Comparison of ENCODE assay signal across 12 mouse cellular contexts in the genomic region with DNA sequence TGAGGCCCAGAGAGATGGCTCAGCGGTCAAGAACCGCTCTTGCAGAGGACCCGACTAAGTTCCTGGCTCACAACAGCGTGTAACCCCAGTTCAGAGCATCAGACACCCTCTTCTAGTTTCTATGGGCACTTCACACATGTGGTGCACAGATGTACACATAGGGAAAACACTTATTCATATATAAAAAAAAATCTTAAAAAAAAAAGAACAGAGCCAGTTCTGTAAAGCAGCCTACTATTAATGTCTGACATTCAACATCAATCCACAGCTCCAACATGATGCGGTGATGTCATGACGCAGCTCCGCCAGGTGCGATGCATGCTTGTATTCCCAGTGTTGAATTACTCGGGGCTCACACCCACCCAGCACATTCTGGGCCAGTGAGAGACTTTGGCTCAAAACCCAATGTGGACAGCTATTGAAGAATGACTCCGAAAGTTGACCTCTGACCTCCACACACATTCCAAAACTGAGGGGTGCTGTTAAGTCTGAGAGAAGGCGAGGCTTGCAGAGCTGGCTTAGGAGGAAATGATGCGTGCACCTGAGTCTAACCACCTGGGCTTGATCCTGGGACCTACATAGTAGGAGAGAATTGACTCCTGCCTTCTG. TPM values are rescaled to one million over a fixed set of nuclear protein-coding genes. Genes with fewer than 3 reads are reported as not detected.
DNase-seq lines count a peak whose midpoint lies in the region; ATAC-seq and TF ChIP-seq lines count a peak whose summit lies in the region.
"Had no signal": no experiment of that assay in that cellular context is flagged by ENCODE, and none has a peak within 500 bp of the region (broad histone marks: within the 10 kb centered on the region; RNA-seq: fewer than 3 reads in every experiment).

No protein-coding gene starts in this region.

- H3K4me3 ChIP-seq in hindbrain, embryonic 13.5 days: no peak overlapping the region
- H3K4me3 ChIP-seq in midbrain, embryonic 13.5 days (replicated peaks): no peak overlapping the region
- no peak overlapping the region for H3K4me3 ChIP-seq in liver, postnatal 0 days (ENCODE audit: low read depth, low read length)
- H3K4me3 ChIP-seq: erythroblast, embryonic 14.5 days; heart, embryonic 13.5 days had no signal

- DNase-seq in kidney, postnatal 36 days: peak; percentile 10 to 18
- DNase-seq in kidney, adult 11 months: no peak
- DNase-seq in cerebellum, adult 8-10 months: no peak
- no peak for DNase-seq in liver, postnatal 0 days
- no peak for DNase-seq in cerebellum, adult 11-12 months
- DNase-seq: cerebellum, adult 11 months; gastrocnemius, postnatal 25 days had no signal

- no peak for TF ChIP-seq EP300 in liver, postnatal 0 days (IDR thresholded peaks at IDR 0.05; ENCODE audit: low read depth)

- no peak for ATAC-seq in hindbrain, embryonic 13.5 days (ENCODE audit: low FRiP score)
- ATAC-seq in midbrain, embryonic 13.5 days: no peak
- ATAC-seq in liver, postnatal 0 days: no peak
- ATAC-seq: activated CD4-positive, CD25-positive, alpha-beta regulatory T cell, adult 4 months had no signal

- 86% methylated on average over 12 of the region's 12 CpGs for WGBS in hindbrain, embryonic 13.5 days
- WGBS in midbrain, embryonic 13.5 days: 89% methylated on average over 12 of the region's 12 CpGs
- 85% methylated on average over 12 of the region's 12 CpGs for WGBS in liver, postnatal 0 days (ENCODE audit: insufficient replicate concordance)

- peaks cover 22% of the 10 kb centered on the region for H3K4me1 ChIP-seq in hindbrain, embryonic 13.5 days (replicated peaks)
- H3K4me1 ChIP-seq in midbrain, embryonic 13.5 days (replicated peaks): peaks cover 24% of the 10 kb centered on the region
- no peaks in the 10 kb centered on the region; the same call in 1 of the 2 replicates for H3K4me1 ChIP-seq in liver, postnatal 0 days (ENCODE audit: insufficient read depth)

- peak overlapping the region; percentile 81; the same call in 1 of the 2 replicates for H3K27ac ChIP-seq in hindbrain, embryonic 13.5 days
- H3K27ac ChIP-seq in midbrain, embryonic 13.5 days: peak overlapping the region; percentile 84
- no peak overlapping the region for H3K27ac ChIP-seq in liver, postnatal 0 days (ENCODE audit: low read depth)
- H3K27ac ChIP-seq: heart, embryonic 13.5 days had no signal

- TF ChIP-seq CTCF in liver, postnatal 0 days (IDR thresholded peaks at IDR 0.05; ENCODE audit: low read depth): no peak

- H3K9me3 ChIP-seq in hindbrain, embryonic 13.5 days: no peaks in the 10 kb centered on the region
- no peaks in the 10 kb centered on the region for H3K9me3 ChIP-seq in midbrain, embryonic 13.5 days
- no peaks in the 10 kb centered on the region for H3K9me3 ChIP-seq in liver, postnatal 0 days (ENCODE audit: low read length)
- H3K9me3 ChIP-seq: heart, embryonic 13.5 days had no signal

- no peak overlapping the region for H3K4me2 ChIP-seq in hindbrain, embryonic 13.5 days
- peak overlapping the region; percentile 42; the same call in 1 of the 2 replicates for H3K4me2 ChIP-seq in midbrain, embryonic 13.5 days (replicated peaks)
- no peak overlapping the region for H3K4me2 ChIP-seq in liver, postnatal 0 days (ENCODE audit: low read depth, low read length)

- 0 out of 2 replicates have a peak overlapping the region, but pooled peaks have one; percentile 57 for H3K9ac ChIP-seq in hindbrain, embryonic 13.5 days
- no peak overlapping the region; the same call in 1 of the 2 replicates for H3K9ac ChIP-seq in midbrain, embryonic 13.5 days (replicated peaks)
- H3K9ac ChIP-seq in liver, postnatal 0 days (replicated peaks): no peak overlapping the region
- H3K9ac ChIP-seq: heart, embryonic 13.5 days had no signal

- H3K36me3 ChIP-seq in hindbrain, embryonic 13.5 days: no peaks in the 10 kb centered on the region; the same call in 1 of the 2 replicates
- no peaks in the 10 kb centered on the region for H3K36me3 ChIP-seq in midbrain, embryonic 13.5 days
- no peaks in the 10 kb centered on the region for H3K36me3 ChIP-seq in liver, postnatal 0 days (replicated peaks; ENCODE audit: insufficient read depth, low read length)
- H3K36me3 ChIP-seq: heart, embryonic 13.5 days had no signal

- H3K27me3 ChIP-seq in hindbrain, embryonic 13.5 days: 0 out of 2 replicates have a peak, but pooled peaks cover 3% of the 10 kb centered on the region
- 0 out of 2 replicates have a peak, but pooled peaks cover 5% of the 10 kb centered on the region for H3K27me3 ChIP-seq in midbrain, embryonic 13.5 days
- no peaks in the 10 kb centered on the region for H3K27me3 ChIP-seq in liver, postnatal 0 days (ENCODE audit: insufficient read depth, low read length)

RNA-seq across cellular contexts. Expression of a gene that starts 28.5 kb away (rescaled TPM):
- polyA plus RNA-seq in hindbrain, embryonic 13.5 days (2015; fragmentation: Nextera tagmentation; extraction: Ambion mirVana): 6.4 and 7.1 TPM in 2 replicates
- polyA plus RNA-seq in midbrain, embryonic 13.5 days (2015; fragmentation: Nextera tagmentation; extraction: Ambion mirVana): 5.1 and 6.9 TPM in 2 replicates
- polyA plus RNA-seq in liver, postnatal 0 days (2015; fragmentation: Nextera tagmentation; extraction: Ambion mirVana): 0.08 and 0.09 TPM in 2 replicates
- polyA plus RNA-seq: erythroblast, embryonic 14.5 days had no signal

RNA-seq across cellular contexts. Expression of a gene that starts 53.4 kb away (rescaled TPM):
- 33.7 and 37.5 TPM in 2 replicates for polyA plus RNA-seq in hindbrain, embryonic 13.5 days (2015; fragmentation: Nextera tagmentation; extraction: Ambion mirVana)
- 44.6 and 47.8 TPM in 2 replicates for polyA plus RNA-seq in midbrain, embryonic 13.5 days (2015; fragmentation: Nextera tagmentation; extraction: Ambion mirVana)
- polyA plus RNA-seq in liver, postnatal 0 days (2015; fragmentation: Nextera tagmentation; extraction: Ambion mirVana): 18.8 and 23.9 TPM in 2 replicates

Comparison
In these comparisons a context has a peak if more than half of its experiments do, and no peak if none do; other contexts are left out.
1. DNase-seq: peak in kidney, postnatal 36 days (2 of 2); none in kidney, adult 11 months (single experiment), cerebellum, adult 8-10 months (single experiment), liver, postnatal 0 days (single experiment) and cerebellum, adult 11-12 months (single experiment).